Mouse (Mus musculus) large intestine, adult 2 months (tissue): ENCODE measurements around the gene Tbck. TPM values are rescaled to one million over a fixed set of nuclear protein-coding genes. Genes with fewer than 3 reads are reported as not detected.

ENCODE experiments used
- polyA plus RNA-seq: library from polyadenylated mRNA; depleted of rRNA; stranded (reverse); fragments of >200 nt; gene quantifications from 2 replicates; pipeline ENCODE4 v1.2.3, GENCODE M21; 2012; rRNA removed

The Tbck gene
- polyA plus RNA-seq, 1 experiment: 3.0 TPM

Other genes starting within 250 kb of the Tbck start
- 11.7 and 64.5 TPM in 2 replicates for gene Gimd1, start 54.3 kb upstream of the Tbck start, polyA plus RNA-seq
- 14.5 and 18.0 TPM in 2 replicates for gene Aimp1, start 226 bp downstream of the Tbck start, polyA plus RNA-seq